Mouse (Mus musculus) cerebellum, adult 2 months (tissue): ENCODE data around the gene Nf1.

Experiments
- CTCF ChIP-seq: fragments of 200-500 bp; IDR thresholded peaks from 2 replicates; pipeline ENCODE4 v1.5.1; 2011; ENCODE audit warnings: low read depth, mild to moderate bottlenecking, control low read depth, low read length, moderate library complexity, borderline replicate concordance; ENCODE audit not compliant: insufficient read depth
- POLR2A ChIP-seq: fragments of 200-500 bp; IDR thresholded peaks from 2 replicates; pipeline ENCODE4 v1.6.1; 2011; ENCODE audit warnings: low read length, control low read depth, borderline replicate concordance; ENCODE audit not compliant: insufficient read depth

GRCm38 (mm10) chr11:79529736-79530135, 190.2 kb downstream of the Nf1 start:
- TF ChIP-seq POLR2A, result no peak
- TF ChIP-seq CTCF, result no peak
